ENCODE assay signal across 8 mouse cellular contexts in genomic region chr7:126862147-126862784, GRCm38 (mm10). TPM values are rescaled to one million over a fixed set of nuclear protein-coding genes. Genes with fewer than 3 reads are reported as not detected.
A peak's percentile ranks its signal among the peaks of the same experiment; 100 is the strongest.
DNase-seq lines count a peak whose midpoint lies in the region; ATAC-seq and TF ChIP-seq lines count a peak whose summit lies in the region.

Ino80e (minus strand) TSS chr7:126862377.

- intact Hi-C loops in heart, postnatal 36 days (cut with DNase I) = loop anchor here (5.0 kb wide), 3 partner anchors 35 to 335 kb away; partner anchors contain the start of gene Cd2bp2

- peak; percentile 77 for ATAC-seq in forebrain, embryonic 16.5 days
- peak; percentile 66 for ATAC-seq in lung, embryonic 14.5 days (ENCODE audit: insufficient read depth)

- H3K27ac ChIP-seq in ES-E14 (ENCODE audit: insufficient read depth, low read depth, low read length, poor library complexity, severe bottlenecking) = peak within 1 kb of the TSS; percentile 84
- H3K27ac ChIP-seq in forebrain, embryonic 16.5 days (ENCODE audit: low read length) = peak within 1 kb of the TSS; percentile 87
- peak within 1 kb of the TSS; percentile 93 for H3K27ac ChIP-seq in layer of hippocampus, adult 2 months
- peak within 1 kb of the TSS; percentile 84 for H3K27ac ChIP-seq in lung, embryonic 14.5 days (ENCODE audit: low read depth)
- peak within 1 kb of the TSS; percentile 78 for H3K27ac ChIP-seq in olfactory bulb, adult 2 months (ENCODE audit: insufficient read depth, low read depth, low read length)
- H3K27ac ChIP-seq in thymus, adult 2 months (ENCODE audit: control insufficient read depth, insufficient read depth, low read length) = peak within 1 kb of the TSS; percentile 65

- peak; percentile 55; the same call in 1 of the 2 replicates for TF ChIP-seq POLR2A in olfactory bulb, adult 2 months (IDR thresholded peaks at IDR 0.05; ENCODE audit: insufficient read depth, low read depth, low read length)
- TF ChIP-seq POLR2A in thymus, adult 2 months (IDR thresholded peaks at IDR 0.05; ENCODE audit: control insufficient read depth, extremely low read depth, insufficient read depth, low read length, poor library complexity) = peak; percentile 33; the same call in 1 of the 2 replicates

- WGBS in forebrain, embryonic 16.5 days = 0% methylated on average over 41 of the region's 41 CpGs
- WGBS in lung, embryonic 14.5 days = under 1% methylated on average over 41 of the region's 41 CpGs
- under 1% methylated on average over 41 of the region's 41 CpGs for WGBS in olfactory bulb, adult 2 months
- WGBS in thymus, adult 2 months = under 1% methylated on average over 41 of the region's 41 CpGs

- in situ Hi-C loops in ES-E14 (cut with MboI; ENCODE audit: low sequenced_read_pairs in 2 of 2, unreplicated experiment in 2 of 2) = no loop called here

- no peaks in the 10 kb centered on the region for H3K9me3 ChIP-seq in ES-E14 (ENCODE audit: control insufficient read depth, insufficient read depth, low read depth, low read length)
- no peaks in the 10 kb centered on the region for H3K9me3 ChIP-seq in forebrain, embryonic 16.5 days (ENCODE audit: control insufficient read depth, low read length)
- H3K9me3 ChIP-seq in lung, embryonic 14.5 days (ENCODE audit: low read depth, low read length) = no peaks in the 10 kb centered on the region

- peaks cover 55% of the 10 kb centered on the region for H3K36me3 ChIP-seq in ES-E14 (ENCODE audit: control insufficient read depth, insufficient read depth, low read length, poor library complexity, severe bottlenecking)
- peaks cover 12% of the 10 kb centered on the region for H3K36me3 ChIP-seq in forebrain, embryonic 16.5 days (ENCODE audit: control insufficient read depth, insufficient read depth)
- peaks cover 66% of the 10 kb centered on the region for H3K36me3 ChIP-seq in lung, embryonic 14.5 days (ENCODE audit: insufficient read depth)
- 0 out of 2 replicates have a peak, but pooled peaks cover 5% of the 10 kb centered on the region for H3K36me3 ChIP-seq in thymus, adult 2 months (ENCODE audit: control insufficient read depth, insufficient read depth, low read length)

- H3K4me1 ChIP-seq in ES-E14 (ENCODE audit: control insufficient read depth in 2 of 2, insufficient read depth in 2 of 2, low read length in 2 of 2, poor library complexity in 1 of 2) = peaks cover 0 to 16% of the 10 kb centered on the region in 2 experiments; a peak in 3 of 4 replicates
- H3K4me1 ChIP-seq in forebrain, embryonic 16.5 days (replicated peaks; ENCODE audit: control insufficient read depth, insufficient read depth, low read length) = peaks cover 22% of the 10 kb centered on the region
- peaks cover 7% of the 10 kb centered on the region for H3K4me1 ChIP-seq in lung, embryonic 14.5 days (ENCODE audit: insufficient read depth)
- peaks cover 21% of the 10 kb centered on the region for H3K4me1 ChIP-seq in olfactory bulb, adult 2 months (ENCODE audit: control insufficient read depth, insufficient read depth, low read length)
- H3K4me1 ChIP-seq in thymus, adult 2 months (replicated peaks; ENCODE audit: control insufficient read depth, insufficient read depth, low read length) = peaks cover 29% of the 10 kb centered on the region

- peak; percentile 96 for DNase-seq in ES-E14 (ENCODE audit: low read depth, low spot score)
- peak; percentile 94 for DNase-seq in cerebellum, adult 11-12 months
- peak; percentile 92 to 94 for DNase-seq in heart, postnatal 36 days
- peak; percentile 93 to 94 for DNase-seq in layer of hippocampus, adult 2 months (ENCODE audit: low spot score in 2 of 2)
- peak; percentile 99 for DNase-seq in lung, embryonic 14.5 days
- DNase-seq in thymus, adult 2 months = peak; percentile 88

- H3K9ac ChIP-seq in ES-E14 (ENCODE audit: insufficient read depth, low read depth, low read length, poor library complexity, severe bottlenecking) = peak within 1 kb of the TSS; percentile 87
- H3K9ac ChIP-seq in forebrain, embryonic 16.5 days (replicated peaks; ENCODE audit: low read depth, low read length) = peak within 1 kb of the TSS; percentile 67
- H3K9ac ChIP-seq in lung, embryonic 14.5 days = peak within 1 kb of the TSS; percentile 80

- peak within 1 kb of the TSS; percentile 87 for H3K4me2 ChIP-seq in forebrain, embryonic 16.5 days (ENCODE audit: low read length)
- peak within 1 kb of the TSS; percentile 77 for H3K4me2 ChIP-seq in lung, embryonic 14.5 days

- H3K27me3 ChIP-seq in forebrain, embryonic 16.5 days (replicated peaks; ENCODE audit: control insufficient read depth, insufficient read depth, low read length) = no peaks in the 10 kb centered on the region
- no peaks in the 10 kb centered on the region for H3K27me3 ChIP-seq in lung, embryonic 14.5 days (ENCODE audit: insufficient read depth, low read length)
- no peaks in the 10 kb centered on the region for H3K27me3 ChIP-seq in thymus, adult 2 months (ENCODE audit: control insufficient read depth, insufficient read depth, low read length)

- peak within 1 kb of the TSS; percentile 77 to 86 for H3K4me3 ChIP-seq in ES-E14 (ENCODE audit: insufficient read depth in 1 of 2, low read depth in 1 of 2, low read length in 2 of 2, poor library complexity in 1 of 2, severe bottlenecking in 1 of 2)
- H3K4me3 ChIP-seq in forebrain, embryonic 16.5 days (replicated peaks; ENCODE audit: low read length) = peak within 1 kb of the TSS; percentile 76
- H3K4me3 ChIP-seq in layer of hippocampus, adult 2 months = peak within 1 kb of the TSS; percentile 98
- H3K4me3 ChIP-seq in lung, embryonic 14.5 days (ENCODE audit: low read depth, low read length) = peak within 1 kb of the TSS; percentile 73
- H3K4me3 ChIP-seq in olfactory bulb, adult 2 months (ENCODE audit: insufficient read depth, low read depth, low read length) = peak within 1 kb of the TSS; percentile 64
- H3K4me3 ChIP-seq in thymus, adult 2 months (ENCODE audit: control insufficient read depth, insufficient read depth, low read length) = peak within 1 kb of the TSS; percentile 80

- TF ChIP-seq CTCF in layer of hippocampus, adult 2 months (conservative IDR thresholded peaks at IDR 0.05) = no peak
- TF ChIP-seq CTCF in lung, embryonic 14.5 days (IDR thresholded peaks at IDR 0.05; ENCODE audit: low read depth) = 0 out of 2 replicates have a peak, but pooled peaks have one; percentile 8
- TF ChIP-seq CTCF in olfactory bulb, adult 2 months (IDR thresholded peaks at IDR 0.05; ENCODE audit: insufficient read depth, low read depth, low read length) = no peak
- 0 out of 2 replicates have a peak, but pooled peaks have one; percentile 35 for TF ChIP-seq CTCF in thymus, adult 2 months (IDR thresholded peaks at IDR 0.05; ENCODE audit: borderline replicate concordance, control insufficient read depth, extremely low read depth, insufficient read depth, low read length, poor library complexity)

TF ChIP-seq in ES-E14, 5 proteins besides CTCF, POLR2A, EP300 and RAD21:
- TF ChIP-seq CHD2 (IDR thresholded peaks at IDR 0.05; ENCODE audit: low read depth, low read length) (no peak), HCFC1 (IDR thresholded peaks at IDR 0.05; ENCODE audit: borderline replicate concordance, insufficient read depth, low read length) (no peak), ZNF384 (IDR thresholded peaks at IDR 0.05; ENCODE audit: low read depth, low read length) (0 out of 2 replicates have a peak, but pooled peaks have one; percentile 24), ZC3H11A (IDR thresholded peaks at IDR 0.05; ENCODE audit: borderline replicate concordance, low read depth, low read length) (no peak), MAFK (IDR thresholded peaks at IDR 0.05; ENCODE audit: insufficient read depth, low read depth, low read length) (no peak)

RNA-seq across cellular contexts. Expression of gene Ino80e, which starts in this region (rescaled TPM):
- 68.7 and 78.7 TPM in 2 replicates for total RNA-seq in ES-E14 (2012; rRNA removed)
- 95.1 and 97.9 TPM in 2 replicates for polyA plus RNA-seq in forebrain, embryonic 16.5 days (2015; fragmentation: Nextera tagmentation; extraction: Ambion mirVana)
- 10 to 100 TPM; 21.2 to 21.8 TPM for total RNA-seq in heart, postnatal 36 days (2021)
- 10 to 100 TPM; 49.2 to 49.4 TPM for total RNA-seq in layer of hippocampus, adult 2 months (2021)
- polyA plus RNA-seq in lung, embryonic 14.5 days (2014; fragmentation: Nextera tagmentation; extraction: Ambion mirVana) = 92.9 and 99.7 TPM in 2 replicates
- not detected in 2 replicates for polyA plus RNA-seq in olfactory bulb, adult 2 months (2012; ENCODE audit: insufficient read depth, insufficient read length, low replicate concordance, missing spikeins)
- polyA plus RNA-seq in thymus, adult 2 months (2012; rRNA removed) = 120 and 122 TPM in 2 replicates

Comparison
In these comparisons a context has a peak if more than half of its experiments do, and no peak if none do; other contexts are left out.
1. Peak in every context shown above with its lines: DNase-seq, ATAC-seq, H3K4me3 ChIP-seq and H3K27ac ChIP-seq.
2. CTCF ChIP-seq: peak in lung, embryonic 14.5 days (single experiment) and thymus, adult 2 months (single experiment); none in layer of hippocampus, adult 2 months (single experiment) and olfactory bulb, adult 2 months (single experiment).